Mouse (Mus musculus) mouse trophoblast stem cell (cell line): ENCODE measurements around the gene Ndufc2.

Experiments used
- in situ Hi-C, 2 experiments: fragments of 300-500 bp; cut with MseI, MboI; formaldehyde crosslinking; loops; 2 replicates in 1 of 2; 3 replicates in 1 of 2; pipeline ENCODE4 v1.15.1; 2025

The Ndufc2 gene

GRCm38 (mm10) chr7:97387561-97388147 is 12.1 kb upstream of the Ndufc2 start:
- in situ Hi-C loops, result no loop called here

- in situ Hi-C loops, result no loop called here
Observed at GRCm38 (mm10) chr7:97388541-97388940, 11.3 kb upstream of the Ndufc2 start.

- in situ Hi-C loops, result no loop called here
Observed at GRCm38 (mm10) chr7:97391293-97392078, 8.3 kb upstream of the Ndufc2 start.

- in situ Hi-C loops, result no loop called here
Observed at GRCm38 (mm10) chr7:97392079-97392445, 7.7 kb upstream of the Ndufc2 start.

- in situ Hi-C loops, result no loop called here
Observed at GRCm38 (mm10) chr7:97394375-97394774, 5.4 kb upstream of the Ndufc2 start.

- in situ Hi-C loops, result no loop called here
Observed at GRCm38 (mm10) chr7:97398943-97399342, 860 bp upstream of the Ndufc2 start.

- in situ Hi-C loops, result no loop called here
Observed at GRCm38 (mm10) chr7:97407145-97407544, 7.3 kb downstream of the Ndufc2 start.

- in situ Hi-C loops, result no loop called here
Observed at GRCm38 (mm10) chr7:97411106-97411505, 11.3 kb downstream of the Ndufc2 start.

GRCm38 (mm10) chr7:97411575-97411974 is 11.8 kb downstream of the Ndufc2 start:
- in situ Hi-C loops, result no loop called here

GRCm38 (mm10) chr7:97413981-97414380 is 14.2 kb downstream of the Ndufc2 start:
- in situ Hi-C loops, result no loop called here

GRCm38 (mm10) chr7:97414426-97414825 is 14.6 kb downstream of the Ndufc2 start:
- in situ Hi-C loops, result no loop called here

GRCm38 (mm10) chr7:97414915-97415687 is 15.3 kb downstream of the Ndufc2 start:
- in situ Hi-C loops, result no loop called here

- in situ Hi-C loops, result no loop called here
Observed at GRCm38 (mm10) chr7:97416473-97416872, 16.7 kb downstream of the Ndufc2 start.

GRCm38 (mm10) chr7:97416906-97417777 is 17.3 kb downstream of the Ndufc2 start, which contains the start of gene Thrsp:
TSS of gene Thrsp (minus strand) at chr7:97417730.
- in situ Hi-C loops, result no loop called here

- in situ Hi-C loops, result no loop called here
Observed at GRCm38 (mm10) chr7:97418717-97419116, 18.9 kb downstream of the Ndufc2 start.

- in situ Hi-C loops, result no loop called here
Observed at GRCm38 (mm10) chr7:97419163-97419562, 19.4 kb downstream of the Ndufc2 start.

GRCm38 (mm10) chr7:97420406-97420805 is 20.6 kb downstream of the Ndufc2 start:
- in situ Hi-C loops, result loop anchor here in 1 of 2 experiments (10.0 kb wide), 1 partner anchor 64 kb away; the partner anchor contains the start of gene Ints4

- in situ Hi-C loops, result loop anchor here in 1 of 2 experiments (10.0 kb wide), 1 partner anchor 64 kb away; the partner anchor contains the start of gene Ints4
Observed at GRCm38 (mm10) chr7:97420958-97421651, 21.3 kb downstream of the Ndufc2 start.

- in situ Hi-C loops, result loop anchor here in 1 of 2 experiments (10.0 kb wide), 1 partner anchor 61 kb away; the partner anchor contains the start of gene Ints4
Observed at GRCm38 (mm10) chr7:97423754-97424153, 24.0 kb downstream of the Ndufc2 start.

GRCm38 (mm10) chr7:97424621-97425245 is 24.9 kb downstream of the Ndufc2 start:
- in situ Hi-C loops, result loop anchor here in 1 of 2 experiments (10.0 kb wide), 1 partner anchor 60 kb away; the partner anchor contains the start of gene Ints4
